Mouse (Mus musculus) kidney, postnatal 10 days (tissue): ENCODE measurements around the gene Fxyd3.
A peak's percentile ranks its signal among the peaks of the same experiment; 100 is the strongest.

Experiments
- DNase-seq: peaks from one replicate; pipeline ENCODE4 v3.0.0; 2021; ENCODE audit warnings: mixed read lengths

The Fxyd3 gene

GRCm38 (mm10) chr7:31070324-31070723 lies 6.2 kb downstream of the Fxyd3 start:
- DNase-seq, result no peak

GRCm38 (mm10) chr7:31069491-31069890 lies 7.0 kb downstream of the Fxyd3 start:
- peak; percentile 55 for DNase-seq

- DNase-seq, result peak; percentile 69
These were observed 8.7 kb downstream of the Fxyd3 start for GRCm38 (mm10) chr7:31067836-31068235.

GRCm38 (mm10) chr7:31063074-31063560 lies 13.4 kb downstream of the Fxyd3 start:
- no peak for DNase-seq

GRCm38 (mm10) chr7:31060621-31061010 lies 15.9 kb downstream of the Fxyd3 start:
- DNase-seq, result no peak

- no peak for DNase-seq
These were observed 16.4 kb downstream of the Fxyd3 start for GRCm38 (mm10) chr7:31059919-31060620.

GRCm38 (mm10) chr7:31059108-31059507 lies 17.4 kb downstream of the Fxyd3 start, which contains the start of gene Lgi4:
Gene Lgi4, plus strand, starts transcription at chr7:31059342.
- peak; percentile 91 for DNase-seq

GRCm38 (mm10) chr7:31058211-31058610 lies 18.3 kb downstream of the Fxyd3 start:
- DNase-seq, result no peak

- no peak for DNase-seq
These were observed 18.8 kb downstream of the Fxyd3 start for GRCm38 (mm10) chr7:31057730-31058129.

GRCm38 (mm10) chr7:31057071-31057470 lies 19.4 kb downstream of the Fxyd3 start, which contains the start of gene Fxyd1:
Gene Fxyd1, minus strand, starts transcription at chr7:31057199.
- DNase-seq, result no peak

GRCm38 (mm10) chr7:31056448-31056847 lies 20.1 kb downstream of the Fxyd3 start:
- no peak for DNase-seq

- peak; percentile 40 for DNase-seq
These were observed 20.6 kb downstream of the Fxyd3 start for GRCm38 (mm10) chr7:31055883-31056282.

- peak; percentile 89 for DNase-seq
These were observed 21.1 kb downstream of the Fxyd3 start for GRCm38 (mm10) chr7:31055354-31055824.

GRCm38 (mm10) chr7:31054661-31055320 lies 21.7 kb downstream of the Fxyd3 start:
- no peak for DNase-seq

- DNase-seq, result no peak
These were observed 22.5 kb downstream of the Fxyd3 start for GRCm38 (mm10) chr7:31053882-31054447.

- DNase-seq, result peak; percentile 60
These were observed 23.7 kb downstream of the Fxyd3 start for GRCm38 (mm10) chr7:31052636-31053434.

GRCm38 (mm10) chr7:31052251-31052635 lies 24.3 kb downstream of the Fxyd3 start:
- no peak for DNase-seq

- peak; percentile 35 for DNase-seq
These were observed 25.0 kb downstream of the Fxyd3 start, which contains the start of gene Fxyd7 for GRCm38 (mm10) chr7:31051321-31052021. Gene Fxyd7, minus strand, starts transcription at chr7:31051467.

GRCm38 (mm10) chr7:31050921-31051320 lies 25.6 kb downstream of the Fxyd3 start:
- no peak for DNase-seq

- DNase-seq, result no peak
These were observed 26.0 kb downstream of the Fxyd3 start for GRCm38 (mm10) chr7:31050487-31050886.

- DNase-seq, result no peak
These were observed 26.6 kb downstream of the Fxyd3 start for GRCm38 (mm10) chr7:31049846-31050281.
